Mouse (Mus musculus): ENCODE results near the gene Maml1. TPM values are rescaled to one million over a fixed set of nuclear protein-coding genes. Genes with fewer than 3 reads are reported as not detected.

Gene Maml1
- polyA plus RNA-seq, 1 experiment = 14.1 TPM

DNA sequence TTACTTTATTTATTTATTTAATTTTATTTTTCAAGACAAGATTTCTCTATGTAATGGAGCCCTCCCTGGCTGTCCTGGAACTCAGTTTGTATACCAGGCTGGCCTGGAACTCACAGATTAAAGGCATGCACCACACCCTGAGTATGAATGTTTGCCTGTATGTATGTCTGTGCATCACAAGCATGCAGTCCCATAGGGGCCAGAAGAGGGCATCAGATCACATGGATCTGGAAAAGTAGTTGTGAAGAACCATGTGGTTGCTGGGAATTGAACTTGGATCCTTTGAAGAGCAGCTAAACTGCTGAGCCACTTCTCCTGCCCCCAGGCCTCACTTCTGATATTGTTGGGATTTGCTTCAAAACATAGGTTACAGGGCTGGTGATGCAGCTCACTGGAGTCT is 15.1 kb downstream of the Maml1 start:
- H3K36me3 ChIP-seq (ENCODE audit: control insufficient read depth, insufficient read depth, low read length, poor library complexity, severe bottlenecking) = peaks cover 2% of the 10 kb centered on the region; the same call in 1 of the 2 replicates
- no peaks in the 10 kb centered on the region for H3K27me3 ChIP-seq (ENCODE audit: control insufficient read depth, insufficient read depth, low read length, poor library complexity, severe bottlenecking)
- no peak overlapping the region for H3K9ac ChIP-seq (ENCODE audit: low read depth, poor library complexity, severe bottlenecking)
- no peaks in the 10 kb centered on the region for H3K9me3 ChIP-seq (replicated peaks; ENCODE audit: control insufficient read depth, insufficient read depth, low read length, poor library complexity, severe bottlenecking)
- no peaks in the 10 kb centered on the region for H3K4me1 ChIP-seq (ENCODE audit: control insufficient read depth, insufficient read depth, low read length)
- TF ChIP-seq EP300 (IDR thresholded peaks at IDR 0.05; ENCODE audit: insufficient read depth, low read depth, low read length) = no peak
- no peak overlapping the region for H3K4me3 ChIP-seq (ENCODE audit: low read depth, low read length)
- no peak overlapping the region for H3K27ac ChIP-seq (ENCODE audit: insufficient read depth, low read length)

- no peaks in the 10 kb centered on the region for H3K4me1 ChIP-seq (ENCODE audit: control insufficient read depth, insufficient read depth, low read length)
- peaks cover 2% of the 10 kb centered on the region; the same call in 1 of the 2 replicates for H3K36me3 ChIP-seq (ENCODE audit: control insufficient read depth, insufficient read depth, low read length, poor library complexity, severe bottlenecking)
- H3K27ac ChIP-seq (ENCODE audit: insufficient read depth, low read length) = no peak overlapping the region
- TF ChIP-seq CTCF (IDR thresholded peaks at IDR 0.05; ENCODE audit: low read depth, low read length) = no peak
- no peak for TF ChIP-seq EP300 (IDR thresholded peaks at IDR 0.05; ENCODE audit: insufficient read depth, low read depth, low read length)
- TF ChIP-seq POLR2A (IDR thresholded peaks at IDR 0.05; ENCODE audit: insufficient read depth, low read length) = no peak
- no peak overlapping the region for H3K4me3 ChIP-seq (ENCODE audit: low read depth, low read length)
- H3K9me3 ChIP-seq (replicated peaks; ENCODE audit: control insufficient read depth, insufficient read depth, low read length, poor library complexity, severe bottlenecking) = no peaks in the 10 kb centered on the region
- no peaks in the 10 kb centered on the region for H3K27me3 ChIP-seq (ENCODE audit: control insufficient read depth, insufficient read depth, low read length, poor library complexity, severe bottlenecking)
- H3K9ac ChIP-seq (ENCODE audit: low read depth, poor library complexity, severe bottlenecking) = no peak overlapping the region
Observed at GRCm38 (mm10) chr11:50275568-50276151, 16.5 kb downstream of the Maml1 start.

GRCm38 (mm10) chr11:50275077-50275476 is 17.0 kb downstream of the Maml1 start:
- no peaks in the 10 kb centered on the region for H3K4me1 ChIP-seq (ENCODE audit: control insufficient read depth, insufficient read depth, low read length)
- no peak overlapping the region for H3K9ac ChIP-seq (ENCODE audit: low read depth, poor library complexity, severe bottlenecking)
- H3K27me3 ChIP-seq (ENCODE audit: control insufficient read depth, insufficient read depth, low read length, poor library complexity, severe bottlenecking) = no peaks in the 10 kb centered on the region
- no peak overlapping the region for H3K27ac ChIP-seq (ENCODE audit: insufficient read depth, low read length)
- H3K4me3 ChIP-seq (ENCODE audit: low read depth, low read length) = no peak overlapping the region
- H3K9me3 ChIP-seq (replicated peaks; ENCODE audit: control insufficient read depth, insufficient read depth, low read length, poor library complexity, severe bottlenecking) = no peaks in the 10 kb centered on the region
- H3K36me3 ChIP-seq (ENCODE audit: control insufficient read depth, insufficient read depth, low read length, poor library complexity, severe bottlenecking) = peaks cover 2% of the 10 kb centered on the region; the same call in 1 of the 2 replicates
- TF ChIP-seq CTCF (IDR thresholded peaks at IDR 0.05; ENCODE audit: low read depth, low read length) (no peak), POLR2A (IDR thresholded peaks at IDR 0.05; ENCODE audit: insufficient read depth, low read length) (no peak), EP300 (IDR thresholded peaks at IDR 0.05; ENCODE audit: insufficient read depth, low read depth, low read length) (no peak)

GRCm38 (mm10) chr11:50272819-50273218 is 19.3 kb downstream of the Maml1 start:
- H3K27me3 ChIP-seq (ENCODE audit: control insufficient read depth, insufficient read depth, low read length, poor library complexity, severe bottlenecking) = no peaks in the 10 kb centered on the region
- H3K9me3 ChIP-seq (replicated peaks; ENCODE audit: control insufficient read depth, insufficient read depth, low read length, poor library complexity, severe bottlenecking) = no peaks in the 10 kb centered on the region
- H3K9ac ChIP-seq (ENCODE audit: low read depth, poor library complexity, severe bottlenecking) = no peak overlapping the region
- H3K4me1 ChIP-seq (ENCODE audit: control insufficient read depth, insufficient read depth, low read length) = no peaks in the 10 kb centered on the region
- peaks cover 2% of the 10 kb centered on the region; the same call in 1 of the 2 replicates for H3K36me3 ChIP-seq (ENCODE audit: control insufficient read depth, insufficient read depth, low read length, poor library complexity, severe bottlenecking)
- H3K27ac ChIP-seq (ENCODE audit: insufficient read depth, low read length) = no peak overlapping the region
- H3K4me3 ChIP-seq (ENCODE audit: low read depth, low read length) = no peak overlapping the region
- TF ChIP-seq EP300 (IDR thresholded peaks at IDR 0.05; ENCODE audit: insufficient read depth, low read depth, low read length) (no peak), CTCF (IDR thresholded peaks at IDR 0.05; ENCODE audit: low read depth, low read length) (no peak), POLR2A (IDR thresholded peaks at IDR 0.05; ENCODE audit: insufficient read depth, low read length) (no peak)

GRCm38 (mm10) chr11:50269885-50270284 is 22.2 kb downstream of the Maml1 start:
- TF ChIP-seq POLR2A (IDR thresholded peaks at IDR 0.05; ENCODE audit: insufficient read depth, low read length) (no peak), EP300 (IDR thresholded peaks at IDR 0.05; ENCODE audit: insufficient read depth, low read depth, low read length) (no peak), CTCF (IDR thresholded peaks at IDR 0.05; ENCODE audit: low read depth, low read length) (no peak)
- no peak overlapping the region for H3K9ac ChIP-seq (ENCODE audit: low read depth, poor library complexity, severe bottlenecking)
- no peaks in the 10 kb centered on the region for H3K9me3 ChIP-seq (replicated peaks; ENCODE audit: control insufficient read depth, insufficient read depth, low read length, poor library complexity, severe bottlenecking)
- no peak overlapping the region for H3K27ac ChIP-seq (ENCODE audit: insufficient read depth, low read length)
- H3K27me3 ChIP-seq (ENCODE audit: control insufficient read depth, insufficient read depth, low read length, poor library complexity, severe bottlenecking) = no peaks in the 10 kb centered on the region
- peaks cover 3% of the 10 kb centered on the region for H3K4me1 ChIP-seq (ENCODE audit: control insufficient read depth, insufficient read depth, low read length)
- peaks cover 10% of the 10 kb centered on the region for H3K36me3 ChIP-seq (ENCODE audit: control insufficient read depth, insufficient read depth, low read length, poor library complexity, severe bottlenecking)
- H3K4me3 ChIP-seq (ENCODE audit: low read depth, low read length) = no peak overlapping the region

- no peak overlapping the region for H3K27ac ChIP-seq (ENCODE audit: insufficient read depth, low read length)
- no peak overlapping the region for H3K9ac ChIP-seq (ENCODE audit: low read depth, poor library complexity, severe bottlenecking)
- no peaks in the 10 kb centered on the region for H3K9me3 ChIP-seq (replicated peaks; ENCODE audit: control insufficient read depth, insufficient read depth, low read length, poor library complexity, severe bottlenecking)
- H3K36me3 ChIP-seq (ENCODE audit: control insufficient read depth, insufficient read depth, low read length, poor library complexity, severe bottlenecking) = peaks cover 10% of the 10 kb centered on the region
- no peak overlapping the region for H3K4me3 ChIP-seq (ENCODE audit: low read depth, low read length)
- TF ChIP-seq POLR2A (IDR thresholded peaks at IDR 0.05; ENCODE audit: insufficient read depth, low read length) (no peak), EP300 (IDR thresholded peaks at IDR 0.05; ENCODE audit: insufficient read depth, low read depth, low read length) (no peak), CTCF (IDR thresholded peaks at IDR 0.05; ENCODE audit: low read depth, low read length) (no peak)
- H3K4me1 ChIP-seq (ENCODE audit: control insufficient read depth, insufficient read depth, low read length) = peaks cover 3% of the 10 kb centered on the region
- H3K27me3 ChIP-seq (ENCODE audit: control insufficient read depth, insufficient read depth, low read length, poor library complexity, severe bottlenecking) = no peaks in the 10 kb centered on the region
Observed at GRCm38 (mm10) chr11:50269163-50269562, 22.9 kb downstream of the Maml1 start.

Data from ES-Bruce4 (cell line).